Mouse (Mus musculus) liver, embryonic 11.5 days (tissue): Measurements from ENCODE around the gene Atg9a. TPM values are rescaled to one million over a fixed set of nuclear protein-coding genes. Genes with fewer than 3 reads are reported as not detected.

Experiments
- ATAC-seq: fragments of 200-750 bp; cut with Nextera tagmentation; replicated peaks from 2 replicates; pipeline ENCODE4 v1.8.0; 2017; ENCODE audit warnings: moderate number of reproducible peaks, mild to moderate bottlenecking, moderate TSS enrichment, moderate library complexity; ENCODE audit not compliant: low FRiP score
- DNase-seq: peaks from one replicate; pipeline ENCODE4 v3.0.0-alpha.2; 2017; ENCODE audit warnings: low spot score
- H3K27ac ChIP-seq: fragments of 300-500 bp; sonication (generic); 2 replicates; pipeline ENCODE4 v1.5.1; 2014; ENCODE audit warnings: mild to moderate bottlenecking, low read depth, low read length, control low read depth
- H3K27me3 ChIP-seq: fragments of 300-500 bp; sonication (generic); replicated peaks from 2 replicates; pipeline ENCODE4 v1.6.1; 2014; ENCODE audit warnings: low read length, mixed read lengths; ENCODE audit not compliant: control insufficient read depth, insufficient read depth
- H3K36me3 ChIP-seq: fragments of 300-500 bp; sonication (generic); 2 replicates; pipeline ENCODE4 v1.6.1; 2014; ENCODE audit warnings: mild to moderate bottlenecking, low read length, moderate library complexity, mixed read lengths; ENCODE audit not compliant: control insufficient read depth, insufficient read depth
- H3K4me1 ChIP-seq: fragments of 300-500 bp; sonication (generic); replicated peaks from 2 replicates; pipeline ENCODE4 v1.6.1; 2014; ENCODE audit warnings: low read length, mixed read lengths; ENCODE audit not compliant: control insufficient read depth, insufficient read depth
- H3K4me2 ChIP-seq: fragments of 300-500 bp; sonication (generic); 2 replicates; pipeline ENCODE4 v1.6.1; 2014; ENCODE audit warnings: mild to moderate bottlenecking, control low read depth, moderate library complexity
- H3K4me3 ChIP-seq: fragments of 300-500 bp; sonication (generic); 2 replicates; pipeline ENCODE4 v1.5.1; 2014; ENCODE audit warnings: low read depth, low read length, control low read depth
- H3K9ac ChIP-seq: fragments of 300-500 bp; sonication (generic); 2 replicates; pipeline ENCODE4 v1.6.1; 2014; ENCODE audit warnings: low read depth, low read length, control low read depth
- H3K9me3 ChIP-seq: fragments of 300-500 bp; sonication (generic); 2 replicates; pipeline ENCODE4 v1.6.1; 2016; ENCODE audit warnings: low read length, inconsistent platforms, mixed read lengths; ENCODE audit not compliant: control insufficient read depth
- WGBS: fragments of 180-500 bp; shearing (Covaris S2); extraction: QIAGEN DNeasy Blood & Tissue Kit; methylation state at CpG from one replicate; pipeline ENCODE4 v1.1.7; 2014; 5-methylcytosine and 5-hydroxymethylcytosine counted together
- polyA plus RNA-seq: library from polyadenylated mRNA; unstranded; fragments of >200 nt; fragmentation: Nextera tagmentation; extraction: Ambion mirVana; gene quantifications from 2 replicates; pipeline ENCODE4 v1.2.1, GENCODE M21; 2014

The Atg9a gene
- polyA plus RNA-seq, 1 experiment from 2014 or later = 24.1 TPM

- Histone ChIP-seq H3K4me1 (peaks cover 9% of the 10 kb centered on the region; the same call in 1 of the 2 replicates), H3K9me3 (no peaks in the 10 kb centered on the region), H3K36me3 (peaks cover 31% of the 10 kb centered on the region), H3K4me3 (no peak overlapping the region), H3K4me2 (no peak overlapping the region), H3K27ac (no peak overlapping the region), H3K27me3 (no peaks in the 10 kb centered on the region), H3K9ac (no peak overlapping the region)
- DNase-seq (no peak), ATAC-seq (no peak)
Observed at GRCm38 (mm10) chr1:75187126-75187525, 4.9 kb downstream of the Atg9a start.

- DNase-seq = no peak
- Histone ChIP-seq H3K4me2 (no peak overlapping the region), H3K27me3 (no peaks in the 10 kb centered on the region), H3K4me1 (peaks cover 9% of the 10 kb centered on the region), H3K36me3 (peaks cover 31% of the 10 kb centered on the region), H3K27ac (no peak overlapping the region), H3K9me3 (no peaks in the 10 kb centered on the region), H3K4me3 (no peak overlapping the region), H3K9ac (no peak overlapping the region)
- ATAC-seq = no peak
- WGBS = 89% methylated on average over 11 of the region's 11 CpGs
Observed at GRCm38 (mm10) chr1:75185495-75185894, 6.5 kb downstream of the Atg9a start.

GRCm38 (mm10) chr1:75182160-75182559 lies 9.8 kb downstream of the Atg9a start:
- no peak overlapping the region for H3K4me2 ChIP-seq
- DNase-seq = no peak
- H3K27me3 ChIP-seq = no peaks in the 10 kb centered on the region
- H3K9ac ChIP-seq = no peak overlapping the region
- H3K4me3 ChIP-seq = no peak overlapping the region
- H3K9me3 ChIP-seq = no peaks in the 10 kb centered on the region
- no peak overlapping the region for H3K27ac ChIP-seq
- H3K36me3 ChIP-seq = peaks cover 35% of the 10 kb centered on the region
- 75% methylated on average over 4 of the region's 4 CpGs for WGBS
- peaks cover 18% of the 10 kb centered on the region for H3K4me1 ChIP-seq
- ATAC-seq = no peak

GRCm38 (mm10) chr1:75181377-75181870 lies 10.6 kb downstream of the Atg9a start:
- Histone ChIP-seq H3K4me1 (peaks cover 18% of the 10 kb centered on the region), H3K27ac (no peak overlapping the region), H3K9me3 (no peaks in the 10 kb centered on the region), H3K27me3 (no peaks in the 10 kb centered on the region), H3K4me3 (no peak overlapping the region), H3K9ac (no peak overlapping the region), H3K36me3 (peaks cover 33% of the 10 kb centered on the region), H3K4me2 (no peak overlapping the region)
- no peak for ATAC-seq
- 86% methylated on average over 4 of the region's 4 CpGs for WGBS
- DNase-seq = no peak

GRCm38 (mm10) chr1:75180741-75181140 lies 11.3 kb downstream of the Atg9a start:
- H3K4me2 ChIP-seq = peak overlapping the region; percentile 98
- ATAC-seq = no peak
- peaks cover 18% of the 10 kb centered on the region for H3K4me1 ChIP-seq
- no peaks in the 10 kb centered on the region for H3K9me3 ChIP-seq
- H3K36me3 ChIP-seq = peaks cover 29% of the 10 kb centered on the region
- H3K4me3 ChIP-seq = peak overlapping the region; percentile 81
- 33% methylated on average over 7 of the region's 7 CpGs for WGBS
- no peaks in the 10 kb centered on the region for H3K27me3 ChIP-seq
- peak overlapping the region; percentile 79 for H3K27ac ChIP-seq
- peak overlapping the region; percentile 47 for H3K9ac ChIP-seq
- DNase-seq = no peak

- Histone ChIP-seq H3K4me1 (peaks cover 18% of the 10 kb centered on the region), H3K27me3 (no peaks in the 10 kb centered on the region), H3K27ac (peak within 1 kb of the TSS; percentile 98), H3K36me3 (peaks cover 30% of the 10 kb centered on the region), H3K9me3 (no peaks in the 10 kb centered on the region), H3K4me3 (peak within 1 kb of the TSS; percentile 81), H3K9ac (peak within 1 kb of the TSS; percentile 77), H3K4me2 (peak within 1 kb of the TSS; percentile 98)
- ATAC-seq = peak; percentile 87
- DNase-seq = peak; percentile 88
- WGBS = under 1% methylated on average over 31 of the region's 31 CpGs
Observed at GRCm38 (mm10) chr1:75180105-75180590, 11.8 kb downstream of the Atg9a start, which contains the start of gene Abcb6. Gene Abcb6 (minus strand): TSS chr1:75180392.

- peak; percentile 62 for DNase-seq
- 7% methylated on average over 23 of the region's 23 CpGs for WGBS
Observed at GRCm38 (mm10) chr1:75179334-75180104, 12.5 kb downstream of the Atg9a start.

GRCm38 (mm10) chr1:75168472-75169464 lies 23.2 kb downstream of the Atg9a start, which contains the start of gene Zfand2b:
Gene Zfand2b (plus strand): TSS chr1:75168646.
- Histone ChIP-seq H3K27me3 (no peaks in the 10 kb centered on the region), H3K4me3 (peak within 1 kb of the TSS; percentile 79), H3K4me2 (peak within 1 kb of the TSS; percentile 78), H3K9me3 (no peaks in the 10 kb centered on the region), H3K9ac (peak within 1 kb of the TSS; percentile 81), H3K27ac (peak within 1 kb of the TSS; percentile 90), H3K4me1 (peaks cover 8% of the 10 kb centered on the region), H3K36me3 (peaks cover 20% of the 10 kb centered on the region)
- DNase-seq (peak; percentile 99), ATAC-seq (peak; percentile 97)
- 1% methylated on average over 59 of the region's 59 CpGs for WGBS

More at GRCm38 (mm10) chr1:75179334-75180104, 12.5 kb downstream of the Atg9a start:
- no peaks in the 10 kb centered on the region for H3K27me3 ChIP-seq
- ATAC-seq = peak; percentile 79
- peak overlapping the region; percentile 77 for H3K9ac ChIP-seq
- H3K4me2 ChIP-seq = peak overlapping the region; percentile 98
- peaks cover 25% of the 10 kb centered on the region for H3K36me3 ChIP-seq
- H3K4me3 ChIP-seq = peak overlapping the region; percentile 81
- peaks cover 18% of the 10 kb centered on the region for H3K4me1 ChIP-seq
- peak overlapping the region; percentile 98 for H3K27ac ChIP-seq
- H3K9me3 ChIP-seq = no peaks in the 10 kb centered on the region
